Mouse (Mus musculus) CH12.LX (cell line): ENCODE measurements at regions not wholly inside any gene's neighbourhood (a gene's known extent, or its start where the extent isn't known, plus 50 kb on each side); places are given as distances from the start of the nearest gene placed in this dataset.

ENCODE experiments used
- BHLHE40 ChIP-seq: IDR thresholded peaks from 2 replicates; pipeline ENCODE4 v1.6.1; 2011; ENCODE audit warnings: mild to moderate bottlenecking, low read depth, low read length, improper control_type of control experiment
- MAX ChIP-seq: IDR thresholded peaks from 2 replicates; pipeline ENCODE4 v1.6.1; 2011; ENCODE audit warnings: low read length, improper control_type of control experiment
- MEF2A ChIP-seq: IDR thresholded peaks from 2 replicates; pipeline ENCODE4 v1.6.1; 2014; ENCODE audit warnings: low read depth, mild to moderate bottlenecking, inconsistent platforms, low read length, improper control_type of control experiment, borderline replicate concordance
- SMC3 ChIP-seq: IDR thresholded peaks from 2 replicates; pipeline ENCODE4 v1.6.1; 2011; ENCODE audit warnings: low read depth, low read length, improper control_type of control experiment

DNA sequence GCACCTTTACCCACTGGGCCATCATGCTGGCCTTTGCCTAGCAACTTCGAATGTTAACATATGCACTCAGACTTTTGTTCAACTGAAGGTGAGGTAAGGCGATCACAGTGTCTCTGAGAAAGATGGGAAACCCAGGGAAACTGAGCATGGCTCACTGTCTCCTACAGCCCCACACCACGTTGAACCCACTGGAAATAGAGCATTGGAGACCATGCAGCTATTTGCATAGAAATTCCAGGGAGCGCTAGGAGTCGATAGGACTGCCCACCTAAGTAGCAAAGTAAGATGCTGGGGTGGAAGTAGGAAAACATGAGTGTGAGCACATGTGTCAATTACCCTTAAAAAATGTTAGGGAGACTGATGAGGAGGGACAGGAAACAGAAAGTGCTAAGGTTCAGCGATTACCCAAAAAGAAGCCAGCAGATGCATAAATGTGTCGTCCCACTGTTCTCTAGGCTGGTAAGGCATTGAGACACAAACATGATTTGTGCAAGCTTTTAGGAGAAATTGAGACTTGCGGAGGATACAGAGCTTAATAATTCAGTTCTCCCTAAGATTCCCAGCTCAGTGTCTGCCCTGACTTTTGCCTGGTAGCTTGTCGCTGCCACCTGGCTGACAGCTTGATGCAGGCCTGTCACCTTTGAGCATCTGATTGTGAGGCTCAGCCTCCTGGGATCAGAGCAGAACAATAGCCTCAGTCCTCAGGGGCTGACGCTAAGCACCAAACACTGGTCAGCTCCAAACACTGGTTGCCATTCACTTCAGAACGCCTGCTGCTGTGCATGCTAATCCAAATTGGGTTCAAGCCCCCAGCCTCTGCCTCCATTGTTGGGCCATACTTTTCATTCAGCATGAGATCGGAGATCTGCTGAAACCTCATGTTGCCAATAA, 183.7 kb upstream of the Rgma start:
- TF ChIP-seq SMC3, result no peak
- no peak for TF ChIP-seq MAX
- TF ChIP-seq MEF2A, result no peak
- no peak for TF ChIP-seq BHLHE40
